Mouse (Mus musculus): ENCODE data around the gene Atp6v1f. TPM values are rescaled to one million over a fixed set of nuclear protein-coding genes. Genes with fewer than 3 reads are reported as not detected.

Atp6v1f gene
- 346 and 360 TPM in 2 replicates for polyA plus RNA-seq (2015; fragmentation: Nextera tagmentation; extraction: Ambion mirVana)

DNA sequence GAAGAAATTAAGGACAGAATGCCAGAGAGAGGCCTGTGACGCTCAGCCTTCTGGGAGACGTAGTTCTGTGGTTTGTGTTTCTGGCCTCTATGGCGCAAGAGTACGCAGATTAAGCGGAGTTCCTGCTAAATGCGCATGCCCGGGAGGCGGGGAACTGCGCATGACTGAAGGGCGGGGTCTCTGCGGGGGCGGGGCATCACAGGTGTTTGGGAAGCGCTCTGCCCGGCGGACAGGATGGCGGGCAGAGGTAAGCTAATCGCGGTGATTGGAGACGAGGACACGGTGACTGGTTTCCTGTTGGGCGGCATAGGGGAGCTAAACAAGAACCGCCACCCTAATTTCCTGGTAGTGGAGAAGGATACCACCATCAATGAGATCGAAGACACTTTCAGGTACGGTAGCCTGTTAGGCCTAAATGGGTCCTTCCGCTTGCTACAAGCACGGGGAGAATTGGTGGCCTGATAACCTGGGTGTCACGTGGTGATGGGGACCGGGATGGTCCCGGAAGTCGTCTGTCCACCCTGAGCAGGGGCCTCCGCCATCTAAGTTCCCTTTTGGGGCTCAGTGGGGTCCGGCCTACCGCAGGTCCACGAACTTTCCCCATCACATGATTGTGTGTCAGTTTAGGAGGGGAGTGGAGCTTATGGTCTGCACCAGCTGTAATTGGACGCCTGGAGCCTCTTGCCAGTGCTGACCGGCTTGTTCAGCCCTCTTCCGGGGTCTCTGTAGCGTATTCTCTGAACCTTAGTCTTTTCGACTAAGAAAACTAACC, at the start of gene Atp6v1f:
Gene Atp6v1f, plus strand, starts transcription at position 136 of the 772 bp plus-strand sequence.
- Histone ChIP-seq H3K9me3 (no peaks in the 10 kb centered on the region), H3K36me3 (peaks cover 17% of the 10 kb centered on the region), H3K4me3 (peak within 1 kb of the TSS; percentile 88), H3K9ac (peak within 1 kb of the TSS; percentile 59), H3K4me1 (replicated peaks) (peaks cover 11% of the 10 kb centered on the region), H3K27me3 (0 out of 2 replicates have a peak, but pooled peaks cover 3% of the 10 kb centered on the region), H3K27ac (replicated peaks) (peak within 1 kb of the TSS; percentile 88), H3K4me2 (peak within 1 kb of the TSS; percentile 54)
- under 1% methylated on average over 39 of the region's 39 CpGs for WGBS
- ATAC-seq (ENCODE audit: low FRiP score, low read depth) = peak; percentile 95

DNA sequence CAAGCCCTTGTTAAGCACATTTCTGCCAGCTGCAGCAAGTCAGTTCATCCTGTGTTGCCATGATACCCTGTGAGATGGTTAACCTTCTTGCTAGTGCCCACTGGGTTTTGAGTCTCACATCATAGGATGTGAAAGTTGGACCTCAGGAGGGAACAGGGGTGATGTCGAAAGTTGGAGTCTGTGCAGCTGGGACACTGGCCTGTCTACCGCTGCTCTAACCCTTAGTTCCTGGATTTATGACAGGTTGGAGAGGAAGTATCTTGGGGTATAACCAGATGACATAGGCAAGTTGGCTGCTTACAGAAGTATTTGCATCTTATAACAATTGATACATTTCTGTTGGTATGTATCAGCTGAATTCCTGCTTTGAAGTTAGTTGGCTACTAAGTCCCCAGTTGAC, 46.9 kb upstream of the Atp6v1f start:
- no peaks in the 10 kb centered on the region for H3K27me3 ChIP-seq
- peaks cover 7% of the 10 kb centered on the region; the same call in 1 of the 2 replicates for H3K36me3 ChIP-seq
- ATAC-seq (ENCODE audit: low FRiP score, low read depth) = no peak
- WGBS = 90% methylated on average over 2 of the region's 2 CpGs
- H3K4me3 ChIP-seq = no peak overlapping the region
- no peak overlapping the region for H3K4me2 ChIP-seq
- no peak overlapping the region for H3K9ac ChIP-seq
- no peak overlapping the region for H3K27ac ChIP-seq (replicated peaks)
- H3K9me3 ChIP-seq = no peaks in the 10 kb centered on the region
- no peaks in the 10 kb centered on the region for H3K4me1 ChIP-seq (replicated peaks)

DNA sequence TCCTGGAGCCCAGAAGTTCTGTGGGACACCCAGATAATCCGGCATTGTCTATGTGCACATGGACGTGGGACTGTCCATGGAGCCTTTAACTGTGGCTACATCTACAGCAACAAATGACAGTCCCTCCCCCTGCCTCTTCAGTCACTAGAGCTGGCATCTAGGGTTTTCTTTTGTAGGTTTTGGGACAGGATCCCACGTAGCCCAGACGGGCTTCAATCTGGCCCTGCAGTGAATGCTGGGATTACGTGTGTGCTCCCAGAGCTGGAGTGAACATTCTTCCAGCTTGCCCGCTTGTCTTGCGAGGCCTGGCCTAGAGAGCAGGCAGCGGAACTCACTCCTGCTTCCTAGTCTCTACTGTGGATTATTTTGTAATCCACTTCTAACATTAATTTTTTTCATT, 42.4 kb upstream of the Atp6v1f start:
- Histone ChIP-seq H3K27ac (replicated peaks) (no peak overlapping the region), H3K36me3 (peaks cover 4% of the 10 kb centered on the region; the same call in 1 of the 2 replicates), H3K4me1 (replicated peaks) (no peaks in the 10 kb centered on the region), H3K4me3 (no peak overlapping the region), H3K9ac (no peak overlapping the region), H3K27me3 (no peaks in the 10 kb centered on the region), H3K9me3 (no peaks in the 10 kb centered on the region), H3K4me2 (no peak overlapping the region)
- no peak for ATAC-seq (ENCODE audit: low FRiP score, low read depth)
- WGBS = 86% methylated on average over 8 of the region's 8 CpGs

DNA sequence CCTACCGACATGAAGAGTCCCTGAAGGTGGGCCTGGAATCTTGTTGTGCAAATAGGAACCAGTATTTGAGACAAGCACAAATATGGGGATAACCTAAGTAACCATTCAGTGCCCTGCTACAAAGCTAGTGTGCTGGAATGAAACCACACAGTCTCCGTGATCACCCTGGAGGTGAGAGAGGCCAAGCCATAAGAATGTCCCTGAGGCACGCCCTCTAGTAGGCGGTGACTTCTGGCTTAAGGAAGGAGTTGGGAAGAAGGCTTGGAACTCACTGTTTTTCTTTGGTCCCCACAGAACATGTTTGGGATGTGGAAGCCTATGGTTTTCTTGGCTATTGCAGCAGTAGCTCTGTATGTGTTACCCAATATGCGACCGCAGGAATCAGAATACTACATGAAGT, 41.2 kb upstream of the Atp6v1f start:
- Histone ChIP-seq H3K9me3 (no peaks in the 10 kb centered on the region), H3K27ac (replicated peaks) (no peak overlapping the region), H3K4me2 (no peak overlapping the region), H3K4me3 (no peak overlapping the region), H3K36me3 (peaks cover 4% of the 10 kb centered on the region; the same call in 1 of the 2 replicates), H3K27me3 (peaks cover under 1% of the 10 kb centered on the region; the same call in 1 of the 2 replicates), H3K9ac (no peak overlapping the region), H3K4me1 (replicated peaks) (peaks cover 1% of the 10 kb centered on the region; the same call in 1 of the 2 replicates)
- WGBS = 78% methylated on average over 6 of the region's 6 CpGs
- no peak for ATAC-seq (ENCODE audit: low FRiP score, low read depth)

DNA sequence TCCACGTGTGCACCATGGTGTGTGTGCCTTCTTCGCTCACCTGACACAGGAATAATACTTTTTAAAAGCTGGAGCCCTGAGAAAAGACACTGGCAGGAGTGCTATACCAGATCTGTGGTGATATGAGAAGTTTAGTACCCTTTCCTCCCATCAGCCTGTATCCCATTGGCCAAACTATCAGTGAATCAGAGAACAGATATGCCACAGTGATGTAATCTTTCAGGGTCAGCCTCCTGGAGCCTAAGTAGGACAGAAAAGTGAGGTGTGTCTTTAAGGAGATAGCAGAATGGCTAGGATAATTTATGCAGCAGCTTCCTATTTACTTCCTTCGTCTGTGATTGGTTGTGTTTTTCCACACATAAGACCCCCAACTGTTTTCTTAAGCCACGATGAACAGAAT, 39.3 kb upstream of the Atp6v1f start:
- H3K36me3 ChIP-seq = no peaks in the 10 kb centered on the region
- H3K27ac ChIP-seq (replicated peaks) = no peak overlapping the region
- peaks cover 14% of the 10 kb centered on the region for H3K4me1 ChIP-seq (replicated peaks)
- H3K4me3 ChIP-seq = no peak overlapping the region
- WGBS = 55% methylated on average over 4 of the region's 4 CpGs
- H3K9me3 ChIP-seq = no peaks in the 10 kb centered on the region
- ATAC-seq (ENCODE audit: low FRiP score, low read depth) = no peak
- H3K9ac ChIP-seq = no peak overlapping the region
- no peak overlapping the region for H3K4me2 ChIP-seq
- H3K27me3 ChIP-seq = peaks cover 16% of the 10 kb centered on the region

GRCm38 (mm10) chr6:29430681-29431420, 36.7 kb upstream of the Atp6v1f start:
- Histone ChIP-seq H3K36me3 (no peaks in the 10 kb centered on the region), H3K4me3 (no peak overlapping the region), H3K4me1 (replicated peaks) (peaks cover 40% of the 10 kb centered on the region), H3K27me3 (peaks cover 37% of the 10 kb centered on the region), H3K9me3 (no peaks in the 10 kb centered on the region), H3K9ac (no peak overlapping the region), H3K27ac (replicated peaks) (no peak overlapping the region), H3K4me2 (no peak overlapping the region)
- ATAC-seq (ENCODE audit: low FRiP score, low read depth) = no peak
- 44% methylated on average over 15 of the region's 15 CpGs for WGBS

- no peak overlapping the region for H3K4me2 ChIP-seq
- no peak overlapping the region for H3K4me3 ChIP-seq
- H3K36me3 ChIP-seq = no peaks in the 10 kb centered on the region
- H3K4me1 ChIP-seq (replicated peaks) = peaks cover 46% of the 10 kb centered on the region
- WGBS = 19% methylated on average over 5 of the region's 5 CpGs
- ATAC-seq (ENCODE audit: low FRiP score, low read depth) = no peak
- peaks cover 37% of the 10 kb centered on the region for H3K27me3 ChIP-seq
- no peak overlapping the region for H3K27ac ChIP-seq (replicated peaks)
- no peaks in the 10 kb centered on the region for H3K9me3 ChIP-seq
- no peak overlapping the region for H3K9ac ChIP-seq
Observed at GRCm38 (mm10) chr6:29431473-29431872, 36.0 kb upstream of the Atp6v1f start.

DNA sequence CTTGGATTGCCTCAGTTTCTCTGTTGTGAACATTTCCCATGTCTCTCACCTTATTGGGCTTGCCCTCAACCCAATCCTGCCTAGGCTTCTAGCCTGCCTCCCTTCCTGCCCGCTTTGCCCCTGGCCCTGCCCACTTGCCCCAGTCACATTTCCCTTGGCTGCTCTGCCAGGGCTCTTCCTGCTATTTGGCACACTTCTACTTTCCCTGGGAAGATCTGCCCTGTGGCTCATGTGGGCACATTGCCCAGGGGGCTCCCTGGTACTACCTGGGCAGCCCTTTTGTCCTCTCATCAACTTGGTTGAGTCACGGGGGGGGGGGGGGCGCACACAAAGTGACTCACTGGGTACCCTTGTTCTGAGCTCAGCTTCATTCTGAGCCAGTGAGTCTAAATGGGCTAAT, 35.4 kb upstream of the Atp6v1f start:
- H3K27me3 ChIP-seq = peaks cover 37% of the 10 kb centered on the region
- H3K4me2 ChIP-seq = no peak overlapping the region
- H3K9me3 ChIP-seq = no peaks in the 10 kb centered on the region
- no peaks in the 10 kb centered on the region for H3K36me3 ChIP-seq
- peaks cover 49% of the 10 kb centered on the region for H3K4me1 ChIP-seq (replicated peaks)
- H3K9ac ChIP-seq = no peak overlapping the region
- WGBS = 30% methylated on average over 3 of the region's 3 CpGs
- no peak for ATAC-seq (ENCODE audit: low FRiP score, low read depth)
- no peak overlapping the region for H3K27ac ChIP-seq (replicated peaks)
- H3K4me3 ChIP-seq = no peak overlapping the region

GRCm38 (mm10) chr6:29432676-29433037, 34.9 kb upstream of the Atp6v1f start:
- H3K4me2 ChIP-seq = peak overlapping the region; percentile 81
- no peak overlapping the region for H3K9ac ChIP-seq
- H3K9me3 ChIP-seq = no peaks in the 10 kb centered on the region
- H3K27me3 ChIP-seq = peaks cover 37% of the 10 kb centered on the region
- peaks cover 49% of the 10 kb centered on the region for H3K4me1 ChIP-seq (replicated peaks)
- H3K36me3 ChIP-seq = no peaks in the 10 kb centered on the region
- peak overlapping the region; percentile 44 for H3K4me3 ChIP-seq
- no peak overlapping the region for H3K27ac ChIP-seq (replicated peaks)
- ATAC-seq (ENCODE audit: low FRiP score, low read depth) = no peak

- H3K4me1 ChIP-seq (replicated peaks) = peaks cover 49% of the 10 kb centered on the region
- H3K4me3 ChIP-seq = peak within 1 kb of the TSS; percentile 44
- peak within 1 kb of the TSS; percentile 49 for H3K9ac ChIP-seq
- H3K27me3 ChIP-seq = peaks cover 37% of the 10 kb centered on the region
- no peaks in the 10 kb centered on the region for H3K36me3 ChIP-seq
- H3K4me2 ChIP-seq = peak within 1 kb of the TSS; percentile 81
- H3K9me3 ChIP-seq = no peaks in the 10 kb centered on the region
- peak within 1 kb of the TSS; percentile 79; the same call in 1 of the 2 replicates for H3K27ac ChIP-seq (replicated peaks)
- no peak for ATAC-seq (ENCODE audit: low FRiP score, low read depth)
- WGBS = under 1% methylated on average over 65 of the region's 77 CpGs
Observed at GRCm38 (mm10) chr6:29433038-29433803, 34.3 kb upstream of the Atp6v1f start, which contains the start of gene Flnc. Gene Flnc, plus strand, starts transcription at chr6:29433256.

DNA sequence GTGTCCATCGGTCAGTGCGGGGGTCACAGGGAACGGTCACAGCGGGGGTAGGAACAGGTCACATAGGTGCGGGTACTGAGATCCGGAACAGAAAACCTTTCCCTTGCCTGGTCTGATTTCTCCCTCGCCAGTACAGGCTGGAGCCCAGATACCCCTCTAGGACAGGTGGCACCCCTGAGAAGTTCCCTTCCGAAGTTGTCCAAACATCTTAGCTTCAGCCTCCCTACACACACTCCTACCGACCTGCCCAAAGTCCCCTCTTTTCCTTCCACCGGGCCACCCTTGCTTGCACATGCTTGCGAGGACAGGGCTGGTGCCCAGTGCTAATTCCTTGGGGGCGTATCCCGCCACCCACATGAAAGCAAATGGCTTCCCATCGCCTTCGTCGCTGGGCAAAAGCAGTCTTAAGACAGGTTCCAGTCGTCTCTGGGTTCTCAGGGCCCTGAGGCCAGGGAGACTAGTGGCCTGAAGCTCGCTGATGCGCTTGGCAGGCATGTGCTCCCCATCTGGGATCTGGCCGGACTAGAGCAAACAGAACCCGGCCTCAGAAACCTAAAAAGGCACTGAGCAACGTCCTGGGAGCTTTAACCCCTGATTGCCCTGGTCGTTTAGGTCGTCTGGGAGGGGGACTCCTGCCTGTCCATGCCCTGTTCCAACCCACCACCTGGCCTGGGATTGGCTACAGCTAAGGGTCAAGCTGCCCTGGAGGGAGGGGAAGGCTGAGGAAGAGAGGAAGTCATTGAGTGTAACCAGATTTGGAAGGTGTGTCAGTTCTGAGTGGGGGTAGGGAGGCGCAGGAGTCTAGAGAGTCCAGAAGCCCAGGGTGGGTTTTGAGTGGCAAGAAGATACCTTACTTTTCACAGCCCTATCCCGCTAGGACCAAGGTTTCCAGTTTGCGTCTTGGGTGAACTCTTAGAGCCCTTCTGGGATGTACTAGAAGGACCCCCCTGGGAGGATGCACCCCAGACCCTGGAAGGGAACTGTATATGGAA, 33.4 kb upstream of the Atp6v1f start:
- H3K27ac ChIP-seq (replicated peaks) = peak overlapping the region; percentile 79
- no peaks in the 10 kb centered on the region for H3K9me3 ChIP-seq
- 6% methylated on average over 27 of the region's 27 CpGs for WGBS
- peak overlapping the region; percentile 44 for H3K4me3 ChIP-seq
- peaks cover 49% of the 10 kb centered on the region for H3K4me1 ChIP-seq (replicated peaks)
- peak overlapping the region; percentile 81 for H3K4me2 ChIP-seq
- H3K9ac ChIP-seq = peak overlapping the region; percentile 49; the same call in 1 of the 2 replicates
- H3K36me3 ChIP-seq = no peaks in the 10 kb centered on the region
- no peak; the same call in 1 of the 2 replicates for ATAC-seq (ENCODE audit: low FRiP score, low read depth)
- H3K27me3 ChIP-seq = peaks cover 37% of the 10 kb centered on the region

All from hindbrain, embryonic 15.5 days (tissue).